Mouse (Mus musculus): Measurements from ENCODE around the gene Ptprm.

DNA sequence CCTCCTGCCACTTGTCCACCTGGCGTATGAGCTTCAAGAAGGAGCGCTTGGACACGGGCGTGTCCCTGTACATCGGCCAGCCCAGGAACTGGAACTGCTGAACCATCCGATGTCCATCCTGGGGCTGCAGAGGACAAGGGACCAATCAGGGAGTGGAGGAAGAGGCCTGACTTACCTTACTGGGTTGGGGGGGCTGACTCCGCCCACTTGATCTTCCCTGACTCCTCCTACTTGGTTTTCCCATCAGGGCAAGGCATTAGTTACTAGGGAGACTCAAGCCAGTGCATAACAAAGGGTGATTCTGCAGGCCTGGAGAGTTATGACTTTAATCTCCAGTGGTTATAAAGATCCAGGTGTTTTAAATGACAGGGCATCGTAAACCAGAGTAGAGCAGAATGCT lies 670.8 kb downstream of the Ptprm start:
- TF ChIP-seq CTCF (IDR thresholded peaks at IDR 0.05; ENCODE audit: borderline replicate concordance, insufficient read depth, low read depth, low read length) (no peak), POLR2A (IDR thresholded peaks at IDR 0.05; ENCODE audit: borderline replicate concordance, insufficient read depth, low read length) (no peak)

Data from cerebellum, adult 2 months (tissue).